Mouse (Mus musculus) right cerebral cortex, postnatal 14 days (tissue): ENCODE measurements around the gene Kif2c.
A peak's percentile ranks its signal among the peaks of the same experiment; 100 is the strongest.

Experiments used
- DNase-seq: peaks from one replicate; pipeline ENCODE4 v3.0.0; 2022

The Kif2c gene

DNA sequence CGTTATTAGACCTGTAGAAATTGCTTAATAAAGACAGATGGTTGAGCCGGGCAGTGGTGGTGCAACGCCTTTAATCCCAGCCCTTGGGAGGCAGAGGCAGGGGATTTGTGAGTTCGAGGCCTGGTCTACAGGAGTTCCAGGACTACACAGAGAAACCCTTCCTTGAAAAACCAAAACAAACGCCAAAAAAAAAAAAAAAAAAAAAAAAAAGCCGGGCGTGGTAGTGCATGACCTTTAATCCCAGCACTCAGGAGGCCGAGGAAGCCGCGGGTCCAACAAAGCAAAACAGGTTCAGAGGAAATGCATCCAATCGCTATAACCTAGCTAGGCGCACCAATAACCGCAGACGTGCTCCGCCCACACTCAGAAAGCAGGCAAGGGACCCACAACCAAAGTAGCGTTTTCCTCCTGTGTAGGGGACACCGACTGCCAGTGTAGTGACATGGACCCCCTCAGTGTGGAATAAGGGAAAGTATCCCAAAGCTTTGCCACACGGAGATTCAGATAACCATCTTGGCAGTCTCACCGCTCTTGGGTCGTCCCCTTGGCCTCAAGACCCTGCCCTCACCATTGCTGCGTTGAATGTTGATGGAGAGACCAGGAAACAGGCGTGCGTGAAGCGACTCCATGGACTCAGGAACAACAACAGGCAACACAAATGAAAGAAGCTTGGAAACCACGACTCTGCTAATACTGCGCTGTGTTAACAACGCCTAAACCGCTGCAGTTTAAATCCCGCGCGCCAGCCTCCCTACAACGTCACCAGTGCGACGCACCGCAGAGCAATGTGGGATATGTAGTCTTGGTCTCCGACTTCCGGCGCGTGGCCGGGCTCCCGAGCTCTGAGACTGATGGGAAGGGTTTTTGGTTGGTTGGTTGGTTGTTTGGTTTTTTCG, at the start of gene Kif2c:
Gene Kif2c, minus strand, starts transcription at position 777 of the 896 bp plus-strand sequence.
- peak; percentile 93 for DNase-seq

DNA sequence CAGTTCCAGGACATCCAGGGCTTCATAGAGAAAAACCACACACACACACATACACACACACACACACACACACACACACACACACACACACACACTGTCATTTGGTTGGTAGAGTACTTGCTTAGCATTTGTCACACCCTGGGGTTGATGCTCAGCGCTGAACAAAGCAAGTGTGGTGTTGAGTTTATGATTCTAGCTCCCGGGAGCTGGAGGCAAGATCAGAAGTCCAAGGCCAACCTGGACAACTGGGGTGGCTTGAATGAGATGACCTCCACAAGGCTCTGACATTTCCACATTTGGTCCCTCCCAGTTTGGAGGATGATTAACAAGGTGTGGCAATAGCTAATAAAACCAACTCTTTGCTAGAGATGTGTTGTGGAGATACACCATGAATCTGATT, 48.8 kb upstream of the Kif2c start:
- no peak for DNase-seq

DNA sequence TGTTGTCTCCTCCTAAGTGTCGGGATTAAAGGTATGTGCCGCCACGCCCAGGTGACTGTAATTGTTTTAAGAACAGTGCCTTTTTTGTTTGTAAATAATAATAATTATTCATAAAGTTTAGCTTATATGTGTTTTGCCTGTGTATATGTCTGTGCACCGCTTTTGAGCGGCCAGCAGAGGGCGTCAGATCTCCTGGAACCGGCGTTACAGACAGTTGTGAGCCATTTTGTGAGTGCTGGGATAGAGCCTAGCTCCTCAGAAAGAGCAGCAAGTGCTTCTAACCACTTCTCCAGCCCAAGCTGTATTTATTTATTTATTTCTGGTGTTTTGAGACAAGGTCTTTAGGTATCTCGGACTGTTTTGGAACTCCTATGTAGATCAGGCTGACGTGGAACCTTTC, 47.9 kb upstream of the Kif2c start:
- DNase-seq = no peak

DNA sequence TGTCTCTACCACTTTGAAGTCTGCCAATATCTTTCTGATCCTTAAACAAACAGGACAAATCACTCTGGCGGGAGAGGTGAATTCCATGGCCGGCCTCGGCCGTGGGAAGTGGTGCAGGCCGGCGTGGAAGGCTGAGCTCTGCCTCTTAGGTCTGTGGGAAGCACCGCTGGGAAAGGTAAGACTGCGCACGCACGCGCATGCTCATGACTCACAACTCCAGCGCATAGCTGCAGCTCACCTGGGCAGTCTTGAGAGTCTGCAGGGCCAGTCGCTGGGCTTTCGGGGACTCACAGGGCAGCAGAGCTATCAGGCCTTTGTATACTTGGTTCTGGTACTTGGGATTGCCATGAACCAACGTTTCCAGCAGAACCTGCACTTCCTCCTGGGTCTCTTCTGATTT, 47.2 kb upstream of the Kif2c start:
- DNase-seq = no peak

DNA sequence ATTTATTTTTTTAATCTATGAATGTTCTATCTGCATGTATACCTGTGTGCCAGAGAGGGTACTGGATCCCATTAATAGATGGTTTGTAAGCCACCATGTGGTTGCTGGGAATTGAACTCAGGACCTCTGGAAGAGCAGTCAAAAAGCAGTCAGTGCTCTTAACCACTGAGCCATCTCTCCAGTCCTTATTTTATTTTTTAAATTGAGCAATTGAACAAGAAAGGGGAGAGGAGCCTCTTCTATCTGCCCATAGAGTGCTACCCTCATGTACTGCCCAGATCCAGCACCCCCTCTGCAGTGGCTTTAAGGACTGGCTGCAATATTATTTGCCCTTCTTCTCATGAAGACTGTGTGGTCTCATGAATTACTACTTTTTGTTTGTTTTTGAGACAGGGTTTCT, 42.8 kb upstream of the Kif2c start:
- no peak for DNase-seq

DNA sequence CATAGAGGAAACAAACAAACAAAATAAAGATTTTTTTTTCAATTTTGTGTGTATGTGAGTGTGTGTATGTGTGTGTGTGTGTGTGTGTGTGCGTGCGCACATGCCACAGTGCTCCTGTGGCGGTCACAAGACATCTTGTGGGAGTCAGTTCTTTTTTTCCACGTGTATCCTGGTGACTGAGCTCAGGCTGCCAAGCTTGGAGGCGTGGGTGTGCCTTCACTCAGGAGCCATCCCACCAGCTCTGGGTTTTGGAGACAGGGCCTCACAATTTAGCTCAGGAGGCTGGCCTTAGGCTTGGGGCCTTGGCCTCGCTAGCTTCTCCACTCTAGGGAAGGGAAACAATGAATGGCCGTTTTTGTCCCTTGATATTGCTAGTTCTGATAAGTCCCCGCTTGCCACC, 41.7 kb upstream of the Kif2c start:
- DNase-seq = no peak

DNA sequence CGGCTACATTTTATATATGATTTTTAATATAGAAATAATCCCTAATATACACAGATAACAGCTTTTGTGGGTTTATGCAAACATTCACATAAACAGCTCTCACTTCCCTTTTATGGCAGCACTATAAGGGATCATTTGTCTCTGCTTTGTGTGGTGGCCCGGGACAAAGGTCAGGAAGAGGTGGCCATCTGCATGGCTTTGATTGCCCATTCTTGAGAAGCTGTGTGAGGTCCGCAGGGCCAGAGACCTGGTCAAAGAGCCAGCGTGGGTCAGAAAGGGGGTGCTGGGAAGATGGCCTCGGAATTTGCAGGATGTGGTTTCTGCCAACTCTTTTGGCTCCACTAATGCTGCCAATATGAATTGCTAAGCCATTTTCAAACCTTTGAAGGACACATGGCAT, 40.6 kb upstream of the Kif2c start:
- no peak for DNase-seq

DNA sequence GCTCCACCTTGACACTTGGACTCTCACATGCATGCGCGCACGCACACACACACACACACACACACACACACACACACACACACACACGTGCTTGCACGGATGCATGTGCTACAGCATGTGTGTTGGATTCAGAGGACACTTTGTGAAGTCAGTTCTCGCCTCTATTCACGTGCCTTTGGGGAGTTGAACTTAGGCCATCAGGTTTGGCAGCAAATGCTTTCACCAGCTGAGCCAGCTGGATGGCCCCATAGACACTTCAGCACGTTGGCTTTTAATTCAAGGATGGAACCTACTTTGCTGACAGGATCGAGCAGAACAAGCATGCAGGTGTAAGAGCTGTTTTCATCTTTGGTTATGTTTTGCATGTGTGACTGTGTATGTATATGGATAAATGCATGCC, 39.4 kb upstream of the Kif2c start:
- DNase-seq = no peak

DNA sequence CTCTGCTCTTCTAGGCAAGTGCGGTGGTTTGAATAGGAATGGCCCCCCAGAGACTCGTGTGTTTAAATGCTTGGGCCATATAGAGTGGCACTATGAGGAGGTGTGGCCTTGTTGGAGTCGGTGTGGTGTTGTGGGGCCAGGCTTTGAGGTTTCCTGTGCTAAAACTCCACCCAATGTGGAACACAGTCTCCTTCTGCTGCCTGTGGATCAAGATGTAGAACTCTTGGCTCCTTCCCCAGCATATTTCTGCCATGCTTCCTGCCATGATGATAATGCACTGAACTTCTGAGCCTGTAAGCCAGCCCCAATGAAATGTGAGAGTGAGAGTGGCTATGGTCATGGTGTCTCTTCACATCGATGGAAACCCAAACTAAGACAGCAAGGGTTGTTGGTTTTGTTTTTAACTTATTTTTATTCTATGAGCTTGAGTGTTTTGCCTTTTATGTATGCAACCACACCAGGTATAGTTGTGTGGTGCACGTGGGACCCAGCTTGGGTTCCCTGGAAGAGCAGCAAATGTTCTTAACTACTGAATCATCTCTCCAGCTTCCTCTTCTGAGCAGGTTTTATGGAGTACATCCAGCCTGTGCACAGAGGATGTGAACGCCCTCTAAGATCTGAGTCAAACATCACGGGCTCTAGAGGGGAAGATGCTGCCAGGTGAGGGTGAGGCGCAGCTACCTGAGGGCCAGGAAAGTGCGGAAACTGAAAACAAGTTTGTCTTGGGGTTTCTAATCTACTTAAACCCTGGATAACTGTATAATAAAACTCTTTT, 38.5 kb upstream of the Kif2c start:
- no peak for DNase-seq

DNA sequence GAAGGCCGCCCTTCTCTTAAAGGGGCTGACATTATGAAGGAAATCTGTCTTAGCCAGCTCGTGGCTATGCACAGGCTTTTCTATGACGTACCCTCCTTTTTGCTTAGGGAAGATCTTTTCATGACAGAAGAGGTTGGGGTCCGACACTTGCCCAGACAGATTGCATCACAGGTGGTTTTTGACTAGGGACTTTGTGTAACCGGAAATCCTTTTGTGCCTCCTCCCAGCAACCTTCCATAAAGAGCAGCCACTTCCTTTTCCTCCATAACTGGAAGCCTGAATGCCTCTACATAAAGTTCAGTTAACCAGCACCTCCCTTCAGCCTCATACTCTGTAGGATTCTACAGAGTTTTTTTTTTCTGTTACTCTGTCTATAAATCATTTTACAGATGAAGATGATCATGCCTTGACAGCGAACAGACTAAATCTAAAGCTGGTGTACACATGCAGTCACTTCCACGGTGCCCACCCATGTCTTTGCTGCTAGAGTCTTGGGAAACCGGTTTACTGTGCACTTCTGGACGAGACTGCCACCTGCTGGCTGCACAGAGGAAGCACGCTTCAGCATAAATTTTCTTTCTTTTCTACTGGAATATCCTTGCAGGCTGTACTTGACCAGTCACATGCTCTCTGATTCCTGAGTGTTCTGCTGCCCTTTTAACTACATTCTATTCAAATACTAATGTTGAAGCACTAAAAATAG, 36.2 kb upstream of the Kif2c start:
- DNase-seq = peak; percentile 54

DNA sequence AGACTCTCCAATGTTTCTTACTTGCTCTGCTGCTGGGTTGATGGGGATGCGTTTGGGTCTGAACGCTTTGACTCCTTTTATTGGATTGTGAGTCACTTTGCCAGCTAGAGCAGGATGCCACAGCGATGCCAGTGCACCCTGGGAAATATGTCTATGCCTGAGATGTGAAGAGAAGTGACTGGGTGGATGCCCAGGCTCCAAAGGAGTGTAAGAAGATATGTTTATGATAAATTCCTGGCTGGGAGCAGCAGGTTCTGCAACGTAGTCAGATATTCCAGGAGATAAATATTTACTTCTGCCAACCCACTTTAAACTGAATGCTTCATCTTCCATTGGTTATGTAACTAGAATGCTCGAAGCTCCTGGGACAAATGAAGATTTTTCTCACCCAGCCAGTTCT, 34.6 kb upstream of the Kif2c start:
- DNase-seq = no peak

DNA sequence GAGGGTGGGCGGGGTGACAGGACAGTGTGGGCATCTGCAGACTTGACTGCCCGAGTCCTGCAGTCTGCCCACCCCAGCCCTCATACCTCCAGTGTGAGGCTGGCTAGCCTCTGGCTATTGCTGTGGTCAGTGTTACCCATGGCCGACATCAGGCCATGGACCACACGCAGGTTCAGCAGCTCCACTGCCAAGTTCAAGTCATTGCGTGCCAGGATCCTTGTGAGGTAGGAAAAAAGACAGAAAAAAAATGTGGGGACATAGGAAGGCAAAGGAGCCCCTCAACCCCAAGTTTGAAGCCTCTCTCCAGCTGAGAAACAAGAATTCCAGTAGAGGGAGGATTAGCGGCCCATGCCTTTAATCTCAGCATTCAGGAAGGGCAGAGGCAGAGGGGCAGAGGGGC, 31.8 kb upstream of the Kif2c start:
- no peak for DNase-seq

DNA sequence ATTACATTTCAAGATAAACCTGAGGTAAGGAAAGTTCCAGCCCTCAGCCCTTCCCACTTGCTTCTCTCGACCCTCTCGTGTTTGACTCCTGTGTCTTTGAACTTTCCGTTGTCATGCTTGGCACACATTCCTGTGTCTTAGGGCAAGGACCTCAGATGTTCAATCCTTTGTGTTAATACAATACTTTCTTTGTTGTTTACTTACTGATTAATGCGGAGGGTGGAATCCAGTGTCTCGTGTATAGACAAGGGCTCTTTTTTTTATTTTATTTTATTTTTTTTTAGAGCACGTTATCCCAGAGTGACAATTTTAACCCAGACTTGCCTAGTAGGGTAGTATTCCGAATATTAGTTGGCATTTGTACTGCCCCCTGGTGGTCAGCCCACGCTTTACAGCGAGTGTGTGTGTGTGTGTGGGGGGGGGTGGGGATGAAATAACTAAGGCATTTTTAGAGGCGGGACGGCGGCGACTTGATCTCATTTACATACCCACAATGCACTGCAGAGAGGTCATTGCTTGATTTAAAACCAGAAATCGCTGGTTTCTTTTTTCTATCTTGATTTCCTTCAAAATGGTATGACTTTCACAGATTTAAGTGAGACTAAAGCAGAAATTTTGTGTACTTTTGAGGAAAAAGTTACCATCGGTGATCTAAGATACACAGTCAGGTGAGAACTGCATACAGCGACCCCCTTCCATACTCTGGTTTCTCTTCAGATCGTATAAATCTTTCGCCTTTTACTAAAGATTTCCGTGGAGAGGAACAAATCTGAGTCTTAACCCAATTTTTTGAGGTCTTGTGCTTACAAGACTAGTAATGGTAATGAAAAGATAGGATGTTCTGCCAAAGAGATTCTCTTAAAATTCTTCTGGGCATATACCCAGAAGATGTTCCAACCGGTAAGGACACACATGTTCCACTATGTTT, 28.0 kb upstream of the Kif2c start:
- peak; percentile 68 for DNase-seq

DNA sequence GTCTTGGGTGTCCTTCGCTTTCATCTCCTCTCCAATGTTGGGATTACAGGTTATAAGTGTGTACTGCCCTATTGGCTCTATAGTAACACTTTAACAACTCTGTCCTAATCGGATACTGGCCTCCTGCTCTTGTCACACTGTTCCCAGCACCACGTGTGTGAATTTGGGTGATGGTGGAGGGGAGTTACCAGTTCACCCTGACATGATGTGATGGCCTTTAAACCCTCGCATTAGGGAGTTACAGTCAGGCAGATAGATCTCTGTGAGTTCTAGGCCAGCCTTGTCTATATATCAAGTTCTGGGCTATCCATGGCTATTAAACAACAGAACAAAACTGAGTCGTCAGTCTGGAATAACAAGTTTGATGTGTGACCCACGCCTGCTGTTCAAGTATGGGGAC, 27.2 kb upstream of the Kif2c start:
- DNase-seq = no peak

DNA sequence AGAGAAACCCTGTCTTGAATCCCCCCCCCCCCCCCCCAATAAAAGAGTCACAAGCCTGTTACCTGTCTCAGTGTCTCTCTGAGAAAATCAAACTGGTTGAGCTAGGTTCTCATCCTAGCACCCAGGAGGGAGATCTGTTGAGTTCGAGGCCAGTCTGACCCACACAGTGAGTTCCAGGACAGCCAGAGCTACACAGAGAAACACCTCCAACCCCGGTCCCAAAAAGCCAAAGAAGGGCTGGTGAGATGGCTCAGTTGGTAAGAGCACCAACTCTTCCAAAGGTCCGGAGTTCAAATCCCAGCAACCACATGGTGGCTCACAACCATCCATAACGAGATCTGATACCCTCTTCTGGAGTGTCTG, 20.5 kb upstream of the Kif2c start:
- no peak for DNase-seq

DNA sequence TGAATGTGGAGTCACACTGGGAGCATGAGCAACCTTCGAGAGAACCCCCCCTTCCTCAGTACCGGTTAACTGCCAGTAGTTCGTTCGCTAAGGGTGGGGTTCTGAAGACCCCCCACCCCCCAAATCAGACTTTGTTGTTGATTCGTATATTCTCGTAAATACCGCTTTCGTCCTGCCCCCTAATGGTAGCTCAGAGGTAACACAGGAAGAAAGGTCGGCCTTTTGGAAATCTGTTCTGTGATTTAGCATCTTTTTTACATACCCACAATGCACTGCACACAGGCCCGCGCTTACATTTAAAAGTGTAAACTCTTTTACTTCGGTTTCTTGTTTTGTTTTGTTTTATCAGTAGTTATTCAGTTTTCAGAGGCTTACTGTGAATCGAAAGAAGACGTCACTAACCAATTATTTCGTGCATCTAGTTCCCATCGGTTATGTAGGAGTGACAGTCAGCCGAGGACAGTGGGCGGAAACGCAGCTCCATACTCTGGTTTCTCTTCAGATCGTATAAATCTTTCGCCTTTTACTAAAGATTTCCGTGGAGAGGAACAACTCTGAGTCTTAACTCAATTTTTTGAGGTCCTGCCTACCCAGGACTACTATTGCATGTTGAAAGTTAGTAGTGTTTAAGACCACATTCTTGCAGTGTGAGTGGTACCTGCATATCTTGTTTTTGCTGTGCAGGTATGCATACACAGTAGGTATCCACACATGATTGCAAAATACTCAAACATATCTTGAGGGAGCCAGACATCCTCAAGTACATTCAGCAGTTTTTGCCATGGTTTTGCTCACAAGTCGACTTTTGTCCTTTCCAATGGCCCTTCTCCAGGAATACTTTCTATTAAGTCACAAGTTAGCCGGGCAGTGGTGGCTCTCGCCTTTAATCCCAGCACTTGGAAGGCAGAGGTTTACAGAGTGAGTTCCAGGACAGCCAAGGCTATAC, 19.9 kb upstream of the Kif2c start:
- DNase-seq = peak; percentile 15

DNA sequence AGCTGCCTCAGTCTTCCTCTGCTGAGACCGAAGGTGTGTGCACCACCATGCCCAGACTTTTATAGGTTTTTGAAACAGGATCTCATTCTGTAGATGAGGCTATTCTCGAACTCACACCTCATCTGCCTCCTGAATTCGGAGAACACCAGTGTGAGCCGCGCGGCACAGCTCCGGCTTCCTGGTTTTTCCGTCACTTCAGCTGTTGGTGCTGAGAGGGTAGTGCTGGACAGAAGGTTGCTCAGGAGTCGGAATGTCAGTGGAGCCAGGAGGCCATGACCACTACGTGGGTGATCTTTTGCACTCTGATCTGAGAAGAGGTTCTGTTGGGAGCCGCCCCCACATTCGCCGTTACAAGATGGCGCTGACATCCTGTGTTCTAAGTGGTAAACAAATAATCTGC, 9.4 kb upstream of the Kif2c start:
- no peak for DNase-seq

DNA sequence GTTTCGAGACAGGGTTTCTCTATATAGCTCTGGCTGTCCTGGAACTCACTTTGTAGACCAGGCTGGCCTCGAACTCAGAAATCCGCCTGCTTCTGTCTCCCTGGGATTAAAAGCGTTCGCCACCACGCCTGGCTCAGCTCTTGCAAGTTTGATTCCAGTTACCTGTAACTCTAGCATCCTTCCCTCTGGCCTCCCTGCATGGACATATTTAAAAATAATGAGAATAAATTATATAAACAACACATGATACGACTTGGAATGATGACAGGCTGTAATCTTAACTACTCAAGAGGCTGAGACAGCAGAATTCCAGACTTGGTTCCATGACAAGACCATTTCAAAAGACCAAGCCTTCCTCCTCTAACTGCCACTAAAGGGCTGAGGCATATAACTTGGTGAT, 8.2 kb upstream of the Kif2c start:
- DNase-seq = no peak

DNA sequence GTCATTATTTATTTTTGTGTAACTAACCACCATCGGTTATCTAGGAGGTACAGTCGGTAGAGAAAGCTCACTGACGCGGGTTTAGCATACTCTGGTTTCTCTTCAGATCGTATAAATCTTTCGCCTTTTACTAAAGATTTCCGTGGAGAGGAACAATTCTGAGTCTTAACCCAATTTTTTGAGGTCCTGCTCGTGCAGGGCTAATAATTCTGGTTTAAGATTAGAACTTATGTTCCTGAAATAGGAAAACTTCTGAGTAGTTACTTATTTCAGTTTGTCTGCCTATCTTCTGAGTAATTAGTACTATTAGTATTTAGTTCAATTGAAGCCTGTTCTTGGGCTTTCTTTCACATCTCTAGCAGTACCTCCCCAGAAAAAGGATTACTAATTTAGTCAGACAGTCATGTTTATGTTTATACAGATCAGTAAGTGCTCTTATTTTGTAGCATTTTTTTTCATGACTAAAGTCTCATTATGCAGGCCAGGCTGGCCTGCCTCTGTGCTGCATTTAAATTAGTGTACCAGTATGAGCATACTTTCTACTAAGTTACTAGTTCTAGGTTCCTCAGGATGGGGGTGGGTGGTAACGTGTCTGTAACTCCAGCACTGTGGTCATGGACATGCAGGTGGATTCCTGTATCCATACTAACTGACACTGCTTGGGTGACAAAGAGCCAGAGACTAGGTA, 7.6 kb upstream of the Kif2c start:
- DNase-seq = peak; percentile 10

DNA sequence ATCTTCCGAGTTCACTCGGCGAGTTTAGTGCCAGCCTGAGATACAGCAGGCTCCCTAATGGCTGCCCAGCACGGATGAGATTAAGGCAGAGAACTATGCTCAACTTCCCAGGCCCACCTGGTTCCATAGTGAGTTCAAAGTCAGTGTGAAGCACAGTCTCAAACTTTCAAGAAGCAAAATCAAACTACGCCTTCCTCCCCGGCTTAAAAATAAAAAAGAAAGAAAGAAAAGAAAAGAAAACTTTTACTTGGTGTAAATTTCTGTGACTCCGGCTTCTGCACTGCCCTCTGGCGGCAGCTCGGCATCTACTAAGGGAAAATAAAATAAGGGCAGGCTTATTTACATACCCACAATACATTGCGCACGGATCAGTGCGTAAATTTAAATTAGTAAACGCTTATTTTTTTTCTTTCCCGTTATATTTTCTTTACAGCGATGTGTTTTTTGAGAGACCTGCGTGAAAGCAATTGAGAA, 7.0 kb upstream of the Kif2c start:
- peak; percentile 91 for DNase-seq

DNA sequence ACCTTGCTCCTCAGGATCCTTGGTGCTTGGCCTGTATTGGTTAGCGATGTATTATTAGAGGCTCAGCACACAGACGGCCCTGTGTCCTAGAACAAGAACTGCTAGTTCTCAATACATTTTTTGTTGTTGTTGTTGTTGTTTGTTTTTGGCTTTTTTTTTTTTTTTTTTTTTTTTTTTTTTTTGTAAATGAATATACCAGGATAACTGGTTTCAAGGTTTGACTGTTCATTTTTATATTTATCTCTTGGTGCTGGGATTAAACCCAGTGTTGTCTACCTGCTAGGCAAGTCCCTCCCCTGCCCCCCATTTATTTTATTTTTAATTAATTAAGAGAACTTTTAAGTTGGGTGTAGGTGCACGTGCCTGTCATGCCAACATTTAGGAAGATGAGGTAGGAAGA, 6.5 kb upstream of the Kif2c start:
- DNase-seq = no peak
